Mouse (Mus musculus) hindbrain, embryonic 10.5 days (tissue): ENCODE measurements around the gene Atp1b2. TPM values are rescaled to one million over a fixed set of nuclear protein-coding genes. Genes with fewer than 3 reads are reported as not detected.

Source experiments
- DNase-seq: peaks from one replicate; pipeline ENCODE4 v3.0.0-alpha.2; 2017; ENCODE audit warnings: low spot score
- H3K27ac ChIP-seq: fragments of 300-500 bp; sonication (generic); 2 replicates; pipeline ENCODE4 v1.5.1; 2016; ENCODE audit warnings: mild to moderate bottlenecking, moderate library complexity
- H3K27me3 ChIP-seq: fragments of 300-500 bp; sonication (generic); 2 replicates; pipeline ENCODE4 v1.6.1; 2016; ENCODE audit warnings: mild to moderate bottlenecking; ENCODE audit not compliant: poor library complexity, insufficient read depth, severe bottlenecking
- H3K36me3 ChIP-seq: fragments of 300-500 bp; sonication (generic); 2 replicates; pipeline ENCODE4 v1.6.1; 2016; ENCODE audit warnings: mild to moderate bottlenecking, moderate library complexity
- H3K4me1 ChIP-seq: fragments of 300-500 bp; sonication (generic); replicated peaks from 2 replicates; pipeline ENCODE4 v1.6.1; 2016; ENCODE audit warnings: mild to moderate bottlenecking
- H3K4me3 ChIP-seq: fragments of 300-500 bp; sonication (generic); 2 replicates; pipeline ENCODE4 v1.5.1; 2016; ENCODE audit warnings: mild to moderate bottlenecking, moderate library complexity
- H3K9me3 ChIP-seq: fragments of 300-500 bp; sonication (generic); 2 replicates; pipeline ENCODE4 v1.6.1; 2016; ENCODE audit warnings: mild to moderate bottlenecking, moderate library complexity
- WGBS: fragments of 180-500 bp; shearing (Covaris S2); methylation state at CpG from one replicate; pipeline ENCODE4 v1.1.7; 2016; 5-methylcytosine and 5-hydroxymethylcytosine counted together
- polyA plus RNA-seq: library from polyadenylated mRNA; unstranded; fragments of >200 nt; fragmentation: Nextera tagmentation; extraction: Ambion mirVana; gene quantifications from 2 replicates; pipeline ENCODE4 v1.2.1, GENCODE M21; 2016

The Atp1b2 gene
- polyA plus RNA-seq, 1 experiment from 2014 or later: 7.8 TPM

GRCm38 (mm10) chr11:69563373-69563772 lies 42.4 kb downstream of the Atp1b2 start:
- no peak for DNase-seq
- 77% methylated on average over 13 of the region's 13 CpGs for WGBS
- Histone ChIP-seq H3K27me3 (peaks cover 4% of the 10 kb centered on the region; the same call in 1 of the 2 replicates), H3K36me3 (peaks cover 71% of the 10 kb centered on the region), H3K4me1 (peaks cover 67% of the 10 kb centered on the region), H3K9me3 (no peaks in the 10 kb centered on the region), H3K4me3 (no peak overlapping the region), H3K27ac (0 out of 2 replicates have a peak overlapping the region, but pooled peaks have one; percentile 3)

GRCm38 (mm10) chr11:69560896-69561854 lies 44.6 kb downstream of the Atp1b2 start:
- Histone ChIP-seq H3K9me3 (no peaks in the 10 kb centered on the region), H3K36me3 (peaks cover 58% of the 10 kb centered on the region), H3K27me3 (peaks cover 12% of the 10 kb centered on the region), H3K4me1 (peaks cover 89% of the 10 kb centered on the region), H3K4me3 (peak overlapping the region; percentile 91), H3K27ac (peak overlapping the region; percentile 98)
- 8% methylated on average over 16 of the region's 16 CpGs for WGBS
- DNase-seq: peak; percentile 85

- peak; percentile 82 for DNase-seq
- Histone ChIP-seq H3K27me3 (peaks cover 15% of the 10 kb centered on the region), H3K36me3 (peaks cover 58% of the 10 kb centered on the region), H3K4me3 (peak within 1 kb of the TSS; percentile 91), H3K27ac (peak within 1 kb of the TSS; percentile 98), H3K4me1 (peaks cover 97% of the 10 kb centered on the region), H3K9me3 (no peaks in the 10 kb centered on the region)
- WGBS: under 1% methylated on average over 58 of the region's 59 CpGs
Measured at GRCm38 (mm10) chr11:69559851-69560765, 45.6 kb downstream of the Atp1b2 start, which contains the start of gene Efnb3. Efnb3 (minus strand) TSS chr11:69560205.

- Histone ChIP-seq H3K4me1 (peaks cover 99% of the 10 kb centered on the region), H3K4me3 (peak overlapping the region; percentile 91), H3K27ac (peak overlapping the region; percentile 98), H3K9me3 (no peaks in the 10 kb centered on the region), H3K36me3 (peaks cover 58% of the 10 kb centered on the region), H3K27me3 (peaks cover 15% of the 10 kb centered on the region)
- DNase-seq: no peak
- WGBS: 9% methylated on average over 5 of the region's 5 CpGs
Measured at GRCm38 (mm10) chr11:69559183-69559582, 46.6 kb downstream of the Atp1b2 start.

- peaks cover 100% of the 10 kb centered on the region for H3K4me1 ChIP-seq
- no peak for DNase-seq
- H3K4me3 ChIP-seq: peak overlapping the region; percentile 91
- no peaks in the 10 kb centered on the region for H3K9me3 ChIP-seq
- 12% methylated on average over 6 of the region's 6 CpGs for WGBS
- H3K27ac ChIP-seq: peak overlapping the region; percentile 98
- H3K27me3 ChIP-seq: peaks cover 15% of the 10 kb centered on the region
- H3K36me3 ChIP-seq: peaks cover 55% of the 10 kb centered on the region
Measured at GRCm38 (mm10) chr11:69558756-69559155, 47.0 kb downstream of the Atp1b2 start.

- Histone ChIP-seq H3K27ac (peak overlapping the region; percentile 91), H3K4me3 (peak overlapping the region; percentile 91), H3K9me3 (no peaks in the 10 kb centered on the region), H3K36me3 (peaks cover 42% of the 10 kb centered on the region), H3K4me1 (peaks cover 100% of the 10 kb centered on the region), H3K27me3 (peaks cover 12% of the 10 kb centered on the region; the same call in 1 of the 2 replicates)
- peak; percentile 69 for DNase-seq
- 13% methylated on average over 14 of the region's 14 CpGs for WGBS
Measured at GRCm38 (mm10) chr11:69557381-69557958, 48.3 kb downstream of the Atp1b2 start.

- DNase-seq: no peak
- H3K36me3 ChIP-seq: peaks cover 31% of the 10 kb centered on the region
- WGBS: 84% methylated on average over 5 of the region's 5 CpGs
- H3K4me1 ChIP-seq: peaks cover 89% of the 10 kb centered on the region
- peaks cover 11% of the 10 kb centered on the region; the same call in 1 of the 2 replicates for H3K27me3 ChIP-seq
- H3K4me3 ChIP-seq: peak overlapping the region; percentile 11; the same call in 1 of the 2 replicates
- peak overlapping the region; percentile 91 for H3K27ac ChIP-seq
- H3K9me3 ChIP-seq: no peaks in the 10 kb centered on the region
Measured at GRCm38 (mm10) chr11:69554539-69555140, 51.1 kb downstream of the Atp1b2 start.

GRCm38 (mm10) chr11:69553341-69553721 lies 52.4 kb downstream of the Atp1b2 start:
- Histone ChIP-seq H3K36me3 (peaks cover 31% of the 10 kb centered on the region), H3K4me1 (peaks cover 89% of the 10 kb centered on the region), H3K9me3 (no peaks in the 10 kb centered on the region), H3K27me3 (peaks cover 21% of the 10 kb centered on the region; the same call in 1 of the 2 replicates), H3K4me3 (peak overlapping the region; percentile 41), H3K27ac (peak overlapping the region; percentile 91)
- peak; percentile 79 for DNase-seq
- 4% methylated on average over 2 of the region's 2 CpGs for WGBS

GRCm38 (mm10) chr11:69552622-69553340 lies 53.0 kb downstream of the Atp1b2 start:
- H3K36me3 ChIP-seq: peaks cover 31% of the 10 kb centered on the region
- H3K9me3 ChIP-seq: no peaks in the 10 kb centered on the region
- WGBS: 6% methylated on average over 14 of the region's 14 CpGs
- H3K27me3 ChIP-seq: peaks cover 24% of the 10 kb centered on the region; the same call in 1 of the 2 replicates
- peak overlapping the region; percentile 41 for H3K4me3 ChIP-seq
- peaks cover 89% of the 10 kb centered on the region for H3K4me1 ChIP-seq
- peak overlapping the region; percentile 91 for H3K27ac ChIP-seq
- DNase-seq: peak; percentile 93

- no peak for DNase-seq
- Histone ChIP-seq H3K4me1 (peaks cover 89% of the 10 kb centered on the region), H3K9me3 (no peaks in the 10 kb centered on the region), H3K4me3 (no peak overlapping the region), H3K27me3 (peaks cover 18% of the 10 kb centered on the region; the same call in 1 of the 2 replicates), H3K27ac (peak overlapping the region; percentile 91), H3K36me3 (peaks cover 22% of the 10 kb centered on the region)
- WGBS: 54% methylated on average over 4 of the region's 4 CpGs
Measured at GRCm38 (mm10) chr11:69551310-69551709, 54.4 kb downstream of the Atp1b2 start.
